Mouse (Mus musculus): ENCODE measurements around the gene Nt5dc3. TPM values are rescaled to one million over a fixed set of nuclear protein-coding genes. Genes with fewer than 3 reads are reported as not detected.
A peak's percentile ranks its signal among the peaks of the same experiment; 100 is the strongest.

Gene Nt5dc3
- total RNA-seq, 2 experiments from 2014 or later = 36.1 to 77.7 TPM

GRCm38 (mm10) chr10:86782656-86783055 is 3.9 kb downstream of the Nt5dc3 start:
- intact Hi-C loops (cut with DNase I) = loop anchor here (5.0 kb wide), 1 partner anchor 35 kb away; no protein-coding TSS in a partner anchor
- Histone ChIP-seq H3K27ac (peak overlapping the region; percentile 69), H3K4me3 (no peak overlapping the region)
- no peak for TF ChIP-seq CTCF (IDR thresholded peaks at IDR 0.05)
- no peak for DNase-seq

- H3K27ac ChIP-seq = peak overlapping the region; percentile 69; the same call in 1 of the 2 replicates
- intact Hi-C loops (cut with DNase I) = loop anchor here (5.0 kb wide), 1 partner anchor 34 kb away; no protein-coding TSS in a partner anchor
- H3K4me3 ChIP-seq = no peak overlapping the region
- no peak for DNase-seq
- no peak for TF ChIP-seq CTCF (IDR thresholded peaks at IDR 0.05)
Measured at GRCm38 (mm10) chr10:86783561-86783960, 4.8 kb downstream of the Nt5dc3 start.

- no peak for DNase-seq
- no peak for TF ChIP-seq CTCF (IDR thresholded peaks at IDR 0.05)
- Histone ChIP-seq H3K4me3 (no peak overlapping the region), H3K27ac (peak overlapping the region; percentile 69)
- intact Hi-C loops (cut with DNase I) = loop anchor here (5.0 kb wide), 1 partner anchor 33 kb away; no protein-coding TSS in a partner anchor
Measured at GRCm38 (mm10) chr10:86784126-86784675, 5.4 kb downstream of the Nt5dc3 start.

- DNase-seq = no peak
- TF ChIP-seq CTCF (IDR thresholded peaks at IDR 0.05) = no peak
- Histone ChIP-seq H3K4me3 (no peak overlapping the region), H3K27ac (peak overlapping the region; percentile 46)
- intact Hi-C loops (cut with DNase I) = no loop called here
Measured at GRCm38 (mm10) chr10:86785396-86785795, 6.6 kb downstream of the Nt5dc3 start.

- DNase-seq = no peak
- Histone ChIP-seq H3K27ac (peak overlapping the region; percentile 21; the same call in 1 of the 2 replicates), H3K4me3 (no peak overlapping the region)
- intact Hi-C loops (cut with DNase I) = no loop called here
- no peak for TF ChIP-seq CTCF (IDR thresholded peaks at IDR 0.05)
Measured at GRCm38 (mm10) chr10:86786083-86786482, 7.3 kb downstream of the Nt5dc3 start.

GRCm38 (mm10) chr10:86788193-86788592 is 9.4 kb downstream of the Nt5dc3 start:
- TF ChIP-seq CTCF (IDR thresholded peaks at IDR 0.05) = no peak
- intact Hi-C loops (cut with DNase I) = no loop called here
- no peak for DNase-seq
- Histone ChIP-seq H3K4me3 (no peak overlapping the region), H3K27ac (peak overlapping the region; percentile 43; the same call in 1 of the 2 replicates)

GRCm38 (mm10) chr10:86789146-86789672 is 10.4 kb downstream of the Nt5dc3 start:
- Histone ChIP-seq H3K4me3 (no peak overlapping the region), H3K27ac (peak overlapping the region; percentile 3; the same call in 1 of the 2 replicates)
- TF ChIP-seq CTCF (IDR thresholded peaks at IDR 0.05) = no peak
- intact Hi-C loops (cut with DNase I) = no loop called here
- DNase-seq = no peak

GRCm38 (mm10) chr10:86791507-86792184 is 12.8 kb downstream of the Nt5dc3 start:
- Histone ChIP-seq H3K27ac (peak overlapping the region; percentile 54), H3K4me3 (no peak overlapping the region)
- intact Hi-C loops (cut with DNase I) = no loop called here
- DNase-seq = no peak
- TF ChIP-seq CTCF (IDR thresholded peaks at IDR 0.05) = no peak

GRCm38 (mm10) chr10:86793509-86793951 is 14.7 kb downstream of the Nt5dc3 start:
- intact Hi-C loops (cut with DNase I) = no loop called here
- DNase-seq = peak; percentile 64

GRCm38 (mm10) chr10:86794196-86794595 is 15.4 kb downstream of the Nt5dc3 start:
- intact Hi-C loops (cut with DNase I) = no loop called here
- Histone ChIP-seq H3K27ac (peak overlapping the region; percentile 95), H3K4me3 (peak overlapping the region; percentile 53)
- DNase-seq = no peak
- TF ChIP-seq CTCF (IDR thresholded peaks at IDR 0.05) = no peak

More at GRCm38 (mm10) chr10:86793509-86793951, 14.7 kb downstream of the Nt5dc3 start:
- Histone ChIP-seq H3K27ac (peak overlapping the region; percentile 95), H3K4me3 (no peak overlapping the region; the same call in 1 of the 2 replicates)
- no peak for TF ChIP-seq CTCF (IDR thresholded peaks at IDR 0.05)

GRCm38 (mm10) chr10:86794794-86795535 is 16.2 kb downstream of the Nt5dc3 start:
- TF ChIP-seq CTCF (IDR thresholded peaks at IDR 0.05) = no peak
- Histone ChIP-seq H3K27ac (peak overlapping the region; percentile 95), H3K4me3 (peak overlapping the region; percentile 53)
- DNase-seq = peak; percentile 75
- intact Hi-C loops (cut with DNase I) = no loop called here

GRCm38 (mm10) chr10:86796073-86796741 is 17.4 kb downstream of the Nt5dc3 start:
- intact Hi-C loops (cut with DNase I) = no loop called here

More at GRCm38 (mm10) chr10:86796073-86796741, 17.4 kb downstream of the Nt5dc3 start:
- Histone ChIP-seq H3K4me3 (peak overlapping the region; percentile 46; the same call in 1 of the 2 replicates), H3K27ac (peak overlapping the region; percentile 95)
- DNase-seq = no peak
- TF ChIP-seq CTCF (IDR thresholded peaks at IDR 0.05) = no peak

Data from gastrocnemius, adult 2 months (tissue).